Mouse (Mus musculus): ENCODE measurements around the gene Actg2. TPM values are rescaled to one million over a fixed set of nuclear protein-coding genes. Genes with fewer than 3 reads are reported as not detected.

Gene Actg2
- polyA plus RNA-seq, 2 experiments, result 5.1 to 5.5 TPM

DNA sequence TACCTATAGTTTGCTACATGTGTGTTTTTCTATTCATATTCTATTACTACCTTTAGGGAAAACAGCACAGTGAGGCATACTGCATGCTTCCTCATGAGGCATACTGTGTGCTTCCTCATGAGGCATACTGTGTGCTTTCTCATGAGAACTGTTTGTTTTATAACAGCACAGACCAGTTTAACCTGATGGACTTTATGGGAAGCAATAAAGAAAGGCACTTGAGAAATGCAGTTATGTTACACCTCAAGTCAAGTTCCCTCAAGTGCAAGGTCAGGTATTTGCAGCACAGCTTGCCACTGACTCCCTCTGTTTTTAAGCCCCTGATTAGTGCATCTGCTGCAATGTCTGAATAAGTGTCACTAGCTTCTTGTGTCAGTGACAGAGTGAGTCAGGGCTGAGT lies 41.5 kb upstream of the Actg2 start:
- no peak for DNase-seq (ENCODE audit: low spot score)
- Histone ChIP-seq H3K9ac (ENCODE audit: low read depth, low read length, severe bottlenecking) (no peak overlapping the region), H3K4me2 (replicated peaks; ENCODE audit: low read depth, low read length, severe bottlenecking) (no peak overlapping the region), H3K4me1 (ENCODE audit: control insufficient read depth, insufficient read depth, low read length) (no peaks in the 10 kb centered on the region), H3K4me3 (replicated peaks; ENCODE audit: low read length) (no peak overlapping the region), H3K27ac (replicated peaks; ENCODE audit: low read depth, low read length) (no peak overlapping the region), H3K9me3 (ENCODE audit: control insufficient read depth, low read length) (no peaks in the 10 kb centered on the region), H3K27me3 (ENCODE audit: control insufficient read depth, insufficient read depth, low read length) (no peaks in the 10 kb centered on the region), H3K36me3 (ENCODE audit: control insufficient read depth, insufficient read depth, low read length) (no peaks in the 10 kb centered on the region)
- TF ChIP-seq POLR2A (IDR thresholded peaks at IDR 0.05; ENCODE audit: borderline replicate concordance, extremely low read depth, insufficient read depth, insufficient read length), result no peak
- ATAC-seq (ENCODE audit: low FRiP score, low read depth), result no peak

DNA sequence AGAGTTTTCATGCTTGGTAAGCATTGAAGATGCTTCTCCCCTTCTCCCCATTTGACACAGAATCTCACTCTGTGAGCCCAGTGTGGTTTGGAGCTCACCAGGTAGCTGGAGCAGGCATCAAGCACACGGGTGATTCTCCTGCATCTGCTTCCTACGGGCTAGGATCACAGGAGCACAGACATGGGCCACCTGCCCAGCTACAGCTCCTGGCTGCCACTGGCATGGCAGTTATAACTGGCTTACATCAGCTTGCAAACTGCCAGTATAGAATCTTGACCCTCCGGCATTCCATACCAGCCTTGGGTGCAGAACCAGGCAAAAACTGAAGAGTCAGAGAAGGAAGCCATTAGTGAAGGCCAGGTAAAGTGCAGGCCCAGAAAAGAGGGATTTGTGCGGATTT lies 39.5 kb upstream of the Actg2 start:
- no peak for DNase-seq (ENCODE audit: low spot score)
- Histone ChIP-seq H3K9me3 (ENCODE audit: control insufficient read depth, low read length) (no peaks in the 10 kb centered on the region), H3K27ac (replicated peaks; ENCODE audit: low read depth, low read length) (no peak overlapping the region), H3K9ac (ENCODE audit: low read depth, low read length, severe bottlenecking) (no peak overlapping the region), H3K27me3 (ENCODE audit: control insufficient read depth, insufficient read depth, low read length) (no peaks in the 10 kb centered on the region), H3K4me2 (replicated peaks; ENCODE audit: low read depth, low read length, severe bottlenecking) (no peak overlapping the region), H3K4me1 (ENCODE audit: control insufficient read depth, insufficient read depth, low read length) (peaks cover 7% of the 10 kb centered on the region), H3K4me3 (replicated peaks; ENCODE audit: low read length) (no peak overlapping the region), H3K36me3 (ENCODE audit: control insufficient read depth, insufficient read depth, low read length) (no peaks in the 10 kb centered on the region)
- TF ChIP-seq POLR2A (IDR thresholded peaks at IDR 0.05; ENCODE audit: borderline replicate concordance, extremely low read depth, insufficient read depth, insufficient read length), result no peak
- WGBS, result 78% methylated on average over 4 of the region's 4 CpGs
- ATAC-seq (ENCODE audit: low FRiP score, low read depth), result no peak

DNA sequence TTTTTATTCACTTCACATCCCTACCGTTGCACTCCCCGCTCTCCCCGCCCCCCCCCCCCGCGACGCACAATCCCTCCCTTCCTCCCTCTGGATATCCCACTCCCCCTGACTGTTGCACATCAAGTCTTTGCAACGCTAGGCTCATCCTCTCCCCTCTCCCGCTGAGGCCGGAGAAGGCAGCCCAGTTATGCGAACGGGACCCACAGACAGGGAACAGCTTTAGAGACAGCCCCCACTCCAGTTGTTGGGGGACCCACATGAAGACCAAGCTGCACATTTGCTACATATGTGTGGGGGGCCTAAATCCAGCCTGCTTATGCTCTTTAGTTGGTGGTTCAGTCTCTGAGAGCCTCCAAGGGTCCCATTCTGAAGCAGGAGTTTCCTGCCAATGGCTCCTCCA lies 36.6 kb upstream of the Actg2 start, which contains the start of gene Stambp:
Gene Stambp (minus strand): TSS at position 59 of the 400 bp plus-strand sequence.
- peak within 1 kb of the TSS; percentile 65 for H3K4me2 ChIP-seq (replicated peaks; ENCODE audit: low read depth, low read length, severe bottlenecking)
- H3K4me1 ChIP-seq (ENCODE audit: control insufficient read depth, insufficient read depth, low read length), result peaks cover 7% of the 10 kb centered on the region
- DNase-seq (ENCODE audit: low spot score), result no peak
- no peak for TF ChIP-seq POLR2A (IDR thresholded peaks at IDR 0.05; ENCODE audit: borderline replicate concordance, extremely low read depth, insufficient read depth, insufficient read length)
- peak; percentile 65 for ATAC-seq (ENCODE audit: low FRiP score, low read depth)
- H3K27ac ChIP-seq (replicated peaks; ENCODE audit: low read depth, low read length), result peak within 1 kb of the TSS; percentile 43; the same call in 1 of the 2 replicates
- no peaks in the 10 kb centered on the region for H3K9me3 ChIP-seq (ENCODE audit: control insufficient read depth, low read length)
- H3K36me3 ChIP-seq (ENCODE audit: control insufficient read depth, insufficient read depth, low read length), result peaks cover 10% of the 10 kb centered on the region; the same call in 1 of the 2 replicates
- WGBS, result 3% methylated on average over 8 of the region's 11 CpGs
- peak within 1 kb of the TSS; percentile 77 for H3K4me3 ChIP-seq (replicated peaks; ENCODE audit: low read length)
- H3K27me3 ChIP-seq (ENCODE audit: control insufficient read depth, insufficient read depth, low read length), result no peaks in the 10 kb centered on the region
- H3K9ac ChIP-seq (ENCODE audit: low read depth, low read length, severe bottlenecking), result peak within 1 kb of the TSS; percentile 76

DNA sequence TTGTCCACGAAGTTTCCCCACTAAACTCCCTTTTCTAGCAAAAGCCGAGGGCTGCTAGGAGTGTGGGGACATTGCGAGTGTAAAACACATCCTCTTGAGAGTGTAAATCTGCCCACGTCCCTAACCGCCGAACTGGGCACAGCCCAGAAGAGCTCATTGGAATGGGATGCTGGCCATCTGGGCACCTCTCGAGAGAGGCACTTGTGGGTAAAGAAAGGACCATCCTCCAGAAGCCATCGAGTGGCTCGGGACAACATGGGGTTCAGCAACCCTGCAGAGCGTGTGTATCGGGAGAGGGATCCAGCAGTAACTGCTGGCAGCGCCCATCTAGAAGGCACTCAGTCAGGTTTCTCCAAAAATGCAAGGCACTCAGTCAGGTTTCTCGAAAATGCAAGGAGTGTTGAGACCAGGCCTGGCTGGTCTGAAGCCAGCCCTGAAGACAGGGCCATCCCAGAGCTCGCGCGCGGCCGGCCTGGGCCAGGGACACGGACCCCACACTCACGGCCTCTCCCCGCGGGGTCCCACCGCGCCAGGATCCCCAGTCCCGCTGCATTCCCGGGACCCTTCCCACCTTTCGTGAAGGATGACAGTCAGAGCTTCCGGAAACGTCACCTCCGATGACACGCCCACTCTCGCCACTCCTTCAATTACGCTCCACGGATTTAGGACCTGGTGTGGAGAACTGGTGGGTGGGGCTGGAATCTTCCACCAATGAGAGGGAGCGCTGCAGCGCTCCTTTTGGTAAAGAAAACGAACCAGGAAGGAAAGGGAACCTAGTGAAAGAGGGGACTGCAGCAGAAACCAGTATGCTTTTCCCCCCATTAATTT lies 36.0 kb upstream of the Actg2 start:
- no peak for TF ChIP-seq POLR2A (IDR thresholded peaks at IDR 0.05; ENCODE audit: borderline replicate concordance, extremely low read depth, insufficient read depth, insufficient read length)
- ATAC-seq (ENCODE audit: low FRiP score, low read depth), result peak; percentile 97
- H3K4me2 ChIP-seq (replicated peaks; ENCODE audit: low read depth, low read length, severe bottlenecking), result peak overlapping the region; percentile 65
- H3K27me3 ChIP-seq (ENCODE audit: control insufficient read depth, insufficient read depth, low read length), result no peaks in the 10 kb centered on the region
- peaks cover 7% of the 10 kb centered on the region for H3K4me1 ChIP-seq (ENCODE audit: control insufficient read depth, insufficient read depth, low read length)
- no peaks in the 10 kb centered on the region for H3K9me3 ChIP-seq (ENCODE audit: control insufficient read depth, low read length)
- peak overlapping the region; percentile 77 for H3K4me3 ChIP-seq (replicated peaks; ENCODE audit: low read length)
- H3K36me3 ChIP-seq (ENCODE audit: control insufficient read depth, insufficient read depth, low read length), result peaks cover 10% of the 10 kb centered on the region; the same call in 1 of the 2 replicates
- peak overlapping the region; percentile 43; the same call in 1 of the 2 replicates for H3K27ac ChIP-seq (replicated peaks; ENCODE audit: low read depth, low read length)
- peak; percentile 96 for DNase-seq (ENCODE audit: low spot score)
- 5% methylated on average over 27 of the region's 37 CpGs for WGBS
- peak overlapping the region; percentile 76 for H3K9ac ChIP-seq (ENCODE audit: low read depth, low read length, severe bottlenecking)

DNA sequence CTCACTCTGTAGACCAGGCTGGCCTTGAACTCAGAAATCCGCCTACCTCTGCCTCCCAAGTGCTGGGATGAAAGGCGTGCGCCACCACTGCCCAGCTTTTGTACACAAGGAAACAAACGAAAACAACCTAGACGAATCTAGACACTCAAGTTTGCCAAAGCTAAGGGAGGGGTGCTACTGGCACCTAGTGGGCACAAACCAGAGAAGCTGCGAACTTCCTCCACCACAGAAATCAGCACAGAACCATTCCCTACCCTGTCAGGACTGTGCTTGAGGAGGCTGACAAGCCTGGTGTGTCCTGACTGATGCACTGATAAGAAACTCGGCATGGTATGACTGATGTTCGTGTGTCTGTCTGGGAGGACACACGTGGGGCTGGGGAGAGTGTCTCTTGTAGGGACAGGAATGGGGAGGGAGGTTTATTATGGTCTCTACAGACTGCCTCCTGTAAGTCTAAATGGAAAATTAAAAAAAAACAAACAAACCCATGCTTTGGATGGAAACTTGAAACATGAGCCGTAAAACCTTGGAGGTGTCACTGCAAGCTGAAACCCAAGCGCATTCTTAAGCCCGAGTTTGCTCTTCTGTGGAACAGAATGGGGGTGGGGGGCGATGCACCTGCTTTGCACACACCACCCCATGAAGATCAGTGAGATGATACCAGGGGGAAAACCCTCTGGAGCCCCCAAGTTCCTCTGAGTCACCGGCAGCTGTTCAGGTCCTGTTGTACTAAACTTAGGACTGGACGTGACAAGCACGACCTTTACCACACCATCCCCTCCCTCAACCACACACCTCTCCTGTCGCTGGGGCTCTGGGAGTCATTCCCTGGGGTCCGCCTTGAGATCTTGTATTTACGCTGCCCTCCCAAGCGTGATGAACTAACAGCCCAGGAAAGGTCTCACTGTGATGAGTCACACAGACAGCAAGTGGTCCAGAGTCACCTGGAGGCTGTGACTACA lies 33.1 kb upstream of the Actg2 start:
- no peak for TF ChIP-seq POLR2A (IDR thresholded peaks at IDR 0.05; ENCODE audit: borderline replicate concordance, extremely low read depth, insufficient read depth, insufficient read length)
- no peak overlapping the region for H3K4me3 ChIP-seq (replicated peaks; ENCODE audit: low read length)

More for the DNA sequence above, 33.1 kb upstream of the Actg2 start:
- H3K27ac ChIP-seq (replicated peaks; ENCODE audit: low read depth, low read length), result no peak overlapping the region
- 71% methylated on average over 20 of the region's 20 CpGs for WGBS
- DNase-seq (ENCODE audit: low spot score) (no peak), ATAC-seq (ENCODE audit: low FRiP score, low read depth) (no peak)
- no peak overlapping the region for H3K4me2 ChIP-seq (replicated peaks; ENCODE audit: low read depth, low read length, severe bottlenecking)
- H3K27me3 ChIP-seq (ENCODE audit: control insufficient read depth, insufficient read depth, low read length), result no peaks in the 10 kb centered on the region
- H3K4me1 ChIP-seq (ENCODE audit: control insufficient read depth, insufficient read depth, low read length), result peaks cover 7% of the 10 kb centered on the region
- H3K9me3 ChIP-seq (ENCODE audit: control insufficient read depth, low read length), result no peaks in the 10 kb centered on the region
- H3K36me3 ChIP-seq (ENCODE audit: control insufficient read depth, insufficient read depth, low read length), result peaks cover 10% of the 10 kb centered on the region; the same call in 1 of the 2 replicates
- no peak overlapping the region for H3K9ac ChIP-seq (ENCODE audit: low read depth, low read length, severe bottlenecking)

Measured in limb, embryonic 14.5 days (tissue).